Mouse (Mus musculus) induced T-regulatory cell, adult 2 months (primary cell): ENCODE results near the gene Phyh.

Experiments
- DNase-seq: peaks from one replicate; pipeline ENCODE4 v3.0.0-alpha.2; 2012; ENCODE audit warnings: low read depth

Gene Phyh

DNA sequence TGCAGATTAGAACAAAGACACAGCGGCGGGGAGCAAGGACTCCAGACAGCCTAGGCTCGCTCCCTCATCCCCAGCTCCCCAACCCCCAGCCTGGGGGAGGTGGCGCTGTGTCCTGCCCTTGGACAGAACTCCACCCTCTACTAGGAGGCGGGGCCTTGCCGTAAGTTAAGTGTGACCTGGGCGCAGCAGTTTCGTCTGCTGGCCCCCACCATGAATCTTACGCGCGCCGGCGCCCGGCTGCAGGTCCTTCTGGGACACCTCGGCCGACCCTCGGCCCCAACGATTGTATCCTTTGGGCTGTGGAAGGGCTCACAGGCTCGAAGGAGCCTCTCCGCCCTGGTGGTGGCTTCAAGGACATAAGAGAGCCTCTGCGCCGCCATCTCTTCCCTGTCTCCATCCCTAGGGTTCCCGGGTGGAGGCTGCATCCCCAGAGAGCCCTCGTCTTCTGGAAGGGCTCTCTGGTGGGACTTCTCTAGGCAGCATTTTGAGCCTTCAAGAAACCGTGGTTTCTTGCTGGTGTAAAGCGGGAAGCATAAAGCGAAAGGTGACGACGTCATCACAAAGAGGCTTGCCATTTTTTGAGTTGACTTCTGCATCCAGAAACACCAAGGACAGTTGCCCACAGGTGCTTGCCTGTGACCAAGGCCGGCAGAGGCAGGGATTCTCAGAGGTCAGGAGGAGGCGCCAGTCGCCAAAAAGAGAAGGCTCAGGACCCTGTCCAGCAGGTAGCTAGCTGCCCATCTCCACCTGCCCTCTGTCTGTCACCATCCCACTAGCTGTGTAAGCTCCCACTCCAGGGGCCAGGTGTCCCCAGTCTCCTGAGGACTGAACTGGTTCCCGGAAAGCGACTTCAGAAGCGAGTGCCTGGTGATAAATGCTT, at the start of gene Phyh:
Phyh (plus strand) TSS at position 160 of the 880 bp plus-strand sequence.
- peak; percentile 90 for DNase-seq

DNA sequence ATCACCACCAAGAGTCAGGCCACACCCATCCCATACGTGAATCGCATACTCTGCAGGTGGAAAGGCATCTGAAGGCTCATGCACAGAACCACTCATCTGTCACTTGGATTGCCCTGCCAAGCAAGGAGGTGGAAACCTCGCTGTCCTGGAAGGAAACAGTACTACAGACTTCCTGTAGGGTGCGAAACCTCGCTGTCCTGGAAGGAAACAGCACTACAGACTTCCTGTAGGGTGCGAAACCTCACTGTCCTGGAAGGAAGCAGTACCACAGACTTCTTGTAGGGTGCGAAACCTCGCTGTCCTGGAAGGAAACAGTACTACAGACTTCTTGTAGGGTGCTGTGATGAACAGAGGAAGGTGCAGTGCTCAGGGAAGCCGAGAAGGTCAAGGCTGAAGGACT, 46.1 kb upstream of the Phyh start:
- DNase-seq = peak; percentile 44

DNA sequence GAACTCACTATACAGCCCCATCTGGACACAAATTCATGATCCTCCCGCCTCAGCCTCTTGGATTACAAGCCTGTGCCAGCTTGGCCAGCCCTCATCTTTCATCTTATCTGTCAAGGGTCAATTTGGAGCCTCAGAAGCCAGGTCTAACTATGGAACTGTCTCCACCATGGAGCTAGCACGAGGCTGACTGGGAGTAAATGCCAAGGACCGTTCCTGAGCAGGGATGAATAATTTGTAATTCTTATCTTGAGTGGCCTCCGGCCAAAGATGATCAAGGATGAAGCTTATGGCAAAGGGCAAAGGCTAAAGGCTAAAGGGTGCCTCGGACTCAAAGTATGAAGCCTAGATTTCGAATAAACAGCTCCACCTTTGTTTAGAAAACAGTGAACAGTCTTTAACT, 45.5 kb upstream of the Phyh start:
- no peak for DNase-seq

DNA sequence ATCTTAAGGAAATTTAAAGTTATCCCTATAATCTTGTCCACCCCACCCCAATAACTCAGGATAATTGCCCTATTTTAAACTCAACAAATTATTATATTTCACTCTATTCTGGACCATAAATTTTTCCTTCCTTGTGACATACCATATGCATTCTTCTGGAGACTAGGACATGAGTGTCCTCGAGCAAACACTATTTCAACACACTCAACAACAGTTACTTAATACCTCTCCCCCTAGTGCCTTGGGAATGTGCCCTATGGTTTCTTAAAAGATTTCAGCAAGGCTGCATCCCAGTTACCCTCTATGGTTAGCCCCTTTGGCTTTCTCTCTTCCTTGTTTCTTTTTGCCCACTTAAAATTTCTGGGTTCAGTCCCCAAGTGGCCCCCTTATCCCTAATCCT, 43.7 kb upstream of the Phyh start:
- DNase-seq = no peak

DNA sequence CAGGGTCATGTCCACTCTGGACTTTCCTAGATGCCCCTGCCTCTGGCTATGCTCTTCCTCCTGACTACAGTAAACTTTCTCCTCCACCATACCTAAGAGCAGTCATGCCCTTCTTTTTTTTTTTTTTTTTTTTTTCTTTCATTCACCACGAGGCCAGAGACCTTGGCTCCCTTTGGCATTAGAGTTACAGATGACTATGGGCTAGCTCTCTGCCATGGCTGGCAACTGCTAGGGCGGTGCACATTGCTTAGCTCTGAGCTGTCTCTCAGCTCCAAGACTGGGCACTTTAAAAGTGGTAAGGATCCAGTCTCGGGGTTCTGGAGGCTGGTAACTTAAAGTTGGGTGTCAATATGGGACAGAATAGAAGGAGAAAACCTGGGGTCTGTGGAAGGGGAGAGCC, 42.7 kb upstream of the Phyh start:
- DNase-seq = no peak

DNA sequence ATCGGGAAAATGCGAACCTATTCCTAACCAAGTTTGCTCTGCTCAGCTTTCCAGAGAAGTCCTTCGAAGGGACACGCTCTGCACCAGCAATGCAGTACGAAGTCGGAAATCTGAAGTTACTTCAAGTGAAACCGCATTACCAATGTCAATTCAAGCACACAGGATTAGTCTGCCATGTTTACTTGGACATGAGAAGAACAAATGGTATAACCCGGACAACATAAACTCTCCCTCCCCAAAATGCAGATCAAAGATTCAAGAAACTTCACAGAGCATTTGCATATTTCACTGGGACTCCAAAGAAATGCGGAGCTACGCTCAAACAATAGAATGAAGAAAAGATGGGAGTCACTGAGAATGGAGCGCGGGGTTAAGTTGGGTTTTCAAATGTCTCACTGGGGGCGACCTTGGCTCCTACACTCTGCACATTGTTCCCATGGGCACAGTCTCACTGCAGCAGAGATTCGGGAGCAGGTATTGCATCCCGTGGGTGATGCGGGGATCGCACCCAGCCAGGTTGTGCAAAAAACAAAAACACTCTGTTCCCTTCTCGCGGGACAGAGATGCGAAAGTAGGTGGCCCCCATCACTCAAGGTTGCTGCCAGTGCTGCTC, 38.0 kb upstream of the Phyh start:
- peak; percentile 51 for DNase-seq

DNA sequence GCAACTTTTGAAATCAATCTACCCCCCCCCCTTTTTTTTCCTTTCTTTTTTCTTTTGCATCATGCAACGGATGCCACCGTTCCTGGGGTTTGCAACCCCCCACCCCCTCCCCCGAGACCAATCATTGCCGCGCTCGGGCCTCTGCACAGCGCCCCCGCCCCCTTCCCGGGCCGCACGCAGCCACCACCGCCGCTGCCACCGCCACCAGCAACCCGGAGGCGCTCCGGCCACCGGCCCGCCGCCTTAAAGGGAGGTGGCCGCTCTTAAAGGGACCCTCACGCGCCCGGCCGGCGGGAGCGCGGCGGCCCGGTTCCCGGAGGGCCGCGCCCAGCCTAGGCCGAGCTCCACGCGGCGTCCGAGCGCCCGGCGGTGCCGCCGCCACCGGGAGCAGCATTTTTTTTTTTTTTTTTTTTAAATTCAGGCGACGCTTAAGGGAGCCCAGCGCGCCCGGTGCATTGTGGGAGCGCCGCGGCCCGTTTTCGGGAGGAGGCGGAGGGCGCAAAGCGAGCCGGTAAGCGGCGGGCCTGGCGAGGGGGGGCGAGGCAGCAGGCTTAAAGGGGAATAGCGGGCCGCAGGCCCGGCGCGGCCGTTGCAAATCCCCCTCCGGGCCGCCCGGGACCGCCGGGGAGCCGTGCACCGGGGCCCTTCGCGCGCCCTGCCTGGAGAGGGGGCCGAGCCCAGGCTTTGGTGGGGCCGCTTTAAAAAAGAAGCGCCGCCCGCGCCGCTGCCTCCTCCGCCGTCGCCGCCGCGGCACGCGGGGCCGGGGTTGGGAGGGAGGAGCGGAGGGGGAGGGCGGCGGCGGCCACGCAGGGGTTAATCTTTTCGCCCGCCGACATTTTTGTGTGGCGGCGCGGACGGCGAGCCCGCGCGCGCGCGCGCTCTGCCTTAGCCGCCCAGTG, 37.2 kb upstream of the Phyh start, which contains the start of gene Sephs1:
Sephs1 (plus strand) TSS at position 215 of the 899 bp plus-strand sequence.
- peak; percentile 86 for DNase-seq

DNA sequence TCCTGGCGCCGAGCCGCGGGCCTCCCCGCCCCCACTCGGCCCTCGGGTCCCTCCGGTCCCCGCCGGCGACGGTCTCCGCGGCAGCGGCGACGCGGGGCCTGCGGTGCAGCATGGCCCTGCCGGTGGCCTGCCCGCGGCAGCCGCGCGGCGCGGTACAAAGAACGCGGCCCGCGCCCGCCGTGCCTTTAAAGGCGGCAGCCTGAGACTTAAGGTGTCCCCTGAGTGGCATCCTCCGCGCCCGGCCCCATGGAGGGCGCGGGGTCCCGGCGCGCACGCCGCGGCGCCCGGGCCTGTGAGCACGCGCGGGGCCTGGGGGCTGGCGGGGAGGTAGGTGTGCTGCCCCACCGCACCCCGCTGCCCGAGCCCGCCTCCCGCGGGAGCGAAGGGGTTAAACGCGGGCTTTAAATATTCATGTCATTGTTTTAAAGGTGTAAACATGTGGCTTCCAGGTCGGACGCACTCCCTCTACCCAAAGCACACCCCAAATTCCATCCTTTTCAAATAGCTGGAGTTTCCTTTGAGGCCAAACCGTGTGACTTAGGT, 36.5 kb upstream of the Phyh start:
- peak; percentile 75 for DNase-seq

DNA sequence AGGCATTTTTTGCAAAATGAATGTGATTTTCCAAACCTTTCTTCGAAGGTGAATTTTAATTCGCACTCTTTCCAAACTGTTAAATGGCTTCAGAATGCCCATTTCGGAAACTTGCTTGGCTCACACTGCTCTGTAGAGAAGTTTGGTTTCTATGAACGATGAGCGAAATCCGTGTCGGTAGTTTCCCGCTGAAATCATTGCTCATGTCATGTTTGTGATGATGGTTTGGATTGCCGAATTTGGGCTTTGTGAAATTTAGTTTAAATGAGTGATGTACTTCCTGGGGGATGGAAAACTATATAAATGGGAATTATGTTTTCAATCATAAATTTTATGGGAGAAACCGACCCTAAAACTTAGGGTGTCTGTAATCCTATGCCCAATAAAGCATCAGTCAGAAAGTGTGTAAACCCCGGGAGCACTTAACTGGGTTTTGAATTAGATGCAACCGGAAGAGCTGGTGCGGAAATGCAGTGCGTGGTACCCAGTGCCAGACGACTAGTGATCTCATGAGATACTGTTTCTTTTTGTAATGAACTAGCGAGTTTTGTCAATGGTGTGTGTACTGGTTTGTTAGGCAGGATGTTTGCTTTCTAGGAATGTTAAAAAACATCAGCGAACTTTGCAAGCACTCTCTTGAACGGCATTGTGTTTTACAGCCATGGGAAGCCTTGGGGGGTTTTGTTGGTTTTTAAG, 35.7 kb upstream of the Phyh start:
- peak; percentile 81 for DNase-seq

DNA sequence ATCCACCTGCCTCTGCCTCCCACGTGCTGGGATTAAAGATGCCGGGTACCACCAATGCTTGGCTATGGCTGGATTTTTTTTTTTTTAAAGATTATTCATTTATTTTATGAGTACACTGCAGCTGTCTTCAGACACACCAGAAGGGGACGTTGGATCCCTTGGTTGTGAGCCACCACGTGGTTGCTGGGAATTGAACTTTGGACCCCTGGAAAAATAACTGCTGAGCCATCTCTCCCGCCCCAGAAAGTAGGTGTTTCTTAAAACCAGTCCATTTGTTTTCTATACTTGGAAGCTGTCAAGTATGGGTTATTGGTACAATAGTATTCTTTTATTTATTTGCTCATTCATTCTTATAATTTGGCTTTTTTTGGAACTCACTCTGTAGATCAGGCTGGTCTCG, 31.9 kb upstream of the Phyh start:
- no peak for DNase-seq

DNA sequence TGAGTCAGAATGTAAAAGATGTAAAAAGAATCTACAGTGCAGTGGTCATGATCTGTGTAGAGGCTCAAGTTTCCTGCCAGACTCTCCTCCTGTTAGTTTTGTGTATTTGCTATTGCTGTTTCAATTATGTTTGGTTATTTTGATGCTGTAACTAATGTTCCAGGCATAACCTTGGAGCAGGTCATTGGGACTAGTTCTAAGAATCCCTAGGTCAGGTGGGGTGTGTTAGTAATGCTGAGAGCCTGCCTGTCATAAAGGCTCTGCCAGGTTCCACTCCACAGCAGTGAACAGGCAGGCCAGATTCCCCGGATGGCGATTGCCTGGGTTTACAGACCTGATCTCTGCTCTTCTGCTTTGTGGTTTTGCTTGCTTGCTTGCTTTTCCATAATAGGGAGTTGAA, 23.2 kb upstream of the Phyh start:
- no peak for DNase-seq

DNA sequence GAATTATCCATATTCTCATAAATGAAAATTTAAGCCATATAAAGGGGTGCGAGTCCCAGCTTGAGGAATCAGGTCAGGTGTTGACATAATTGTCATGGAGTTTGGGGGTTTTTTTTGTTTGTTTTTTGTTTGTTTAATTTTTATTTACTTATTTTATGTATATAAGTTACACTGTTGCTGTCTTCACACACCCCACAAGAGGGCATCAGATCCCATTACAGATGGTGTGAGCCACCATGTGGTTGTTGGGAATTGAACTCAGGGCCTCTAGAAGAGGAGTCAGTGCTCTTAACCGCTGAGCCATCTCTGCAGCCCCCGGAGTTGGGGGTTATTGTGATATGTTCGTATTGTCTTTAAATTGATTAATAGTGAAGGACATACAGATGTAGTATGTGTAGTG, 21.8 kb upstream of the Phyh start:
- DNase-seq = no peak

DNA sequence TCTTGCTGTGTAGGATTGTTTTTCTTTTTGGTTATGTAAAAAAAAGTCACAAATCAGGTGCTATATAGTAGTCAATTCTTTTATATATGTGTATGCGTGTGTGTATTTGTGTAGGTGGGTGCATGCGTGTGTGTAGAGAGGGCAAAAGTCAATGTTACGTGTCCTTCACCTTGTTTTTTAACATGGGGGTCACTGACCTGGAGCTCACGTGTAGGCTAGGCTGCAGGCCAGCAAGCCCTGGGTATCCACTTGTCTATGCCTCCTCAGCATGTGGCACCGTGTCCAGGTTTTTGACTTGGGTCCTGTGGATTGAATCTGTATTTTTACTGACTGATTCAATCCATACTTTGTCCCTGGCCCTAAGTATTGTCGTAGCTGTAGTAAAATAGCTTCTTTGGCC, 18.2 kb upstream of the Phyh start:
- no peak for DNase-seq

DNA sequence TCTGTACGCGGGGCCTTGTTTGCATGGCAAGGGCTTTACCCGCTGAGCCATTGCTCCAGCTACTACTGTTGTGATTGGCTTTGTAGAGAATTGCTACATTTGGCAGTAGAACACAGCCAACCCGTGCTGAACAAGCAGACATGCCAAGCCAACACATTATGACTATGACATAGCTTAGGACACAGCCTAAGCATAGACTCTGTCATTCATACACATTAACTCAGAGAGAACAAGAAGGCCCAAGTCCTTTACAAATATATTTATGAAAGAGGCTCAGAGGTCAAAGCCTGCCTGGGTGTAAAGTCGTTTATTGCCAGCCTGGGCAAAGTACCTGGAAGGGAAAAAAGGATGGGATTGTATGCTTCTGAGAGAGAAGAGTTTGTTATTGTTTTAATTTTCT, 16.5 kb upstream of the Phyh start:
- no peak for DNase-seq

DNA sequence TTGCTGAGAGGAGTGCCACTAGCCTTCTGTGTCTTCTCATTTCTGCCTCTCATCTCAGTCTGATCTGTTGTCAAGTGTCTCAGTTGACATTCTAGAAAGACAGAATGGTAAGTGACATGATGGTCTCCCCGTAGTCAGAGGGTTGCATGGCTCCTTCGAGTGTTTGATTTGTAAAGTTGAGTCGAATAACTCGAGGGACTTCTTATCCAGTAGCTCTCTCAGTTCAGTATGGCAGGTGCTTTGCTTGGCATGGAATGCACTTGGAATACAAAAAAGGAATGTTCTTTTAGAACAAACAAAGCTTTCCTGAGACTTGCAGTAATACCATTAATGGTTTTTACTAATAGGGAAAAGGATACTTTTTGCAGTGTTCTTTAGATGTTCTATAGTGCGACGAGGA, 11.7 kb upstream of the Phyh start:
- no peak for DNase-seq

DNA sequence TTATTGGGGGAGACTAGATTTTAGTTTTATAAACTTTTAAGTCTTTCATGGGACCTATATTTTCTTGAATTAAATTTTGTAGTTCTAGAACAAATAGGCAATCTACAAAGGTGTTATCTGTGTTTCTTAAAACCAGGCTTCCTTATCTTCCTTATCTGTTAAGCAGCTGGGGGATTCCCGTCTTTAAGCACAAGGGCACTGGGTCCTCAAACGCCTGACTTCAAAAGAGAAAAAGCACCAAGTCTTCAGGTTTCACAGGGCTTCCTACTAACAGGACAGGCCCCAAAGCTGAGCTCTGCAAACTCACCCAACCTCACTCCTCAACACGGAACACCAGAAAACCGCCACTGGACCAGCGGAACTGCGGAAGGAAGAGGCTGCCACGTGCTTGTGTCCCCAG, 10.9 kb upstream of the Phyh start:
- DNase-seq = peak; percentile 67

DNA sequence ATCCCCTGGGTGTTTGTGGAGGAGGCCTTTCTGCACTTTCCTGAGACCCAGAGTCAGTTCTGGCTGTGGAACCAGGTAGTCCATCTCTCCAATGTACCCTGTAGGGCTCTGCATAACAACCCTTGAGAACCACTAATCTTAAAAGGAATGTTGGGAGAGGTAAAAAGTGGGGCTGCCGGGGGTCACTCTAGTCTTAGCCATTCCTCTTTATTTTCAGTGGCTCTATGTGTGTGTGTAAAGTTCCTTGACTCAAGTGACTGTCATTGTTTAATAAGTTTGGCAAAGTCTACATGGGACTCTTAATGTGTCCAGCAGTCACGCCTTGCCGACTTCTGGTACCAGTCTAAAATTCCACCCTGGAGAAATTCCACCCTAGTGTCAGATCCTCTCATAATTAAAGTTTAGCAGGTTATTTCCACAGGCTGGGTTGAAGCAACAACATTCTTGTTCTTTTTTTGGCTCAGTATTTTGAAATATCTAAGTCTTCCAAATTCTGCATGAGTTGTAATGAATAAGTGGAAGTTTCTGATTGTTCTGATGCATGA, 10.0 kb upstream of the Phyh start:
- DNase-seq = no peak

DNA sequence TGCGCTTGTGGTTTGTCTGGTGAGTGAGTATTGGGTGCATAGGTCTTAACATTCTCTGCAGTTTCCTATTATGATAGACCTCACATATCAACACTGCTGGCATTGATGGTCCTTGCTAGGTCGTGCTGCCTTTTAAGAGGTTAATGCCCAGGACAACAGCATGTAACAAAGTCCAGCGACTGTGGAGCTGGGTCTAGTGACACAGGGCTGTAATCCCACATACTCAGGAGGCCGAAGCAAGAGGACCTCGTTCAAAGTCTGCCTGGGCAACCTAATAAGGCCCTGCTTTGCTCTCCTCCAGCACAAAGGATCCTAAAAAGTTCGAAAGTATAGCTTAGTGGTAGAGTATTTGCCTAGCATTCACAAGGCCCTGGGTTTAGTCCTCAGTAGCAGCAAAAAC, 8.9 kb upstream of the Phyh start:
- DNase-seq = no peak

DNA sequence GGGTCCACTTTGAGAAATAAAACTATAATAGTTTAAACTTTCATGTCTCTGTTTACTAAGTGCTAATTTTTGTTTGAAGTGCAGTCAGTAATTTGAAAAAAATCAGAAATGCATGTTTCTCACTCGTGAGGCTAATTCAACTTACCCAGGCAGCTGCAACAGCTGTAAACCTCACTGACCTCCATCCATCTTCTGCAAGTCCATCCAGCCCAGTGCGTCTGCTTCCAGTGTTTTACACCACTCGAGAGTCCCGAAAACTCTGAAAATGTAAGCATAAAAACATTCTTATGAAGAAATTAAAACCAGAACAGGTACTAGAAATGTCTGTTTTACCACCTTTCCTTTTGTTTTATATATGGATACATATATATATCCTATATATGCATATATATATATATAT, 8.3 kb upstream of the Phyh start:
- DNase-seq = no peak

DNA sequence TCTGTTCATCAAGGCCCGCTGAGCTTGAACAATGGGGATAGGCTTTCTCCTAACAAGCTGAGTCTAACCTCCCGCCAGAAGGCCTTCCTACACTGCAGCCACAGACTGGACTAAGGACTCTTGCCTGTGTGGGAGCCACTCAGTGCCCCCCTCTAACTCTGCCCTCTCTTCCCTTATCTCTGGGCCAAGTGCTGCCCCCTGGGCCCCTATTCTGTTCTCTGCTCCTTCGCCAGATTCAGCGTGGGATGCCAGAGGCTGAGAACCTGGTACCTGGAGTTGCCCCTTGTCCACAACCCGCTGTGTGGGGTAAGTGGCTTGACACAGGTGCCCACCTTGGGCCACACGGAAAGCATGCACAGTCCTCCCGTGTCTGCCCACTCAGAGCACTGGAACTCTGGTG, 4.9 kb upstream of the Phyh start:
- no peak for DNase-seq

DNA sequence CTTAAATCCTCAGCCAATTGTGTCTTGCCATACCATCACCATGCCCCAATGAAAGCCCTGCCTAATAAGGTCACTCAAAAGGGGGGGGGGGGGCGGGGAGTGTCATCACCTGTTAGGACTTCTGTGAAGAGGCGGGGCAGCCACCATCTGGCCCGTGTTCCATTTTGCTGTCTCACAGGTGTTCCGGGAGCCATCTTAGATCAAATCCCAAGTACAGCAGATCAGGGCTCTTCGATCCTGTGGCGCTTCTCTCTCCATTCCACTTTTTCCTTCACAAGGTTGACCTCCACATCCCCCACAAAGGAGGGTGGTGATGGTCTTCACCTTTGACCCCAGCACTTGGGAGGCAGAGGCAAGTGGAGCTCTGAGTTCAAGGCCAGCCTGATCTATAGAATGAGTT, 2.8 kb upstream of the Phyh start:
- no peak for DNase-seq
